Mouse (Mus musculus) spleen, postnatal 4 days (tissue): ENCODE data around the gene Pkn3.
A peak's percentile ranks its signal among the peaks of the same experiment; 100 is the strongest.

Source experiments
- DNase-seq, 2 experiments: peaks; one replicate each; pipeline ENCODE4 v3.0.0; 2022; ENCODE audit warnings: low spot score in 2 of 2

The Pkn3 gene

DNA sequence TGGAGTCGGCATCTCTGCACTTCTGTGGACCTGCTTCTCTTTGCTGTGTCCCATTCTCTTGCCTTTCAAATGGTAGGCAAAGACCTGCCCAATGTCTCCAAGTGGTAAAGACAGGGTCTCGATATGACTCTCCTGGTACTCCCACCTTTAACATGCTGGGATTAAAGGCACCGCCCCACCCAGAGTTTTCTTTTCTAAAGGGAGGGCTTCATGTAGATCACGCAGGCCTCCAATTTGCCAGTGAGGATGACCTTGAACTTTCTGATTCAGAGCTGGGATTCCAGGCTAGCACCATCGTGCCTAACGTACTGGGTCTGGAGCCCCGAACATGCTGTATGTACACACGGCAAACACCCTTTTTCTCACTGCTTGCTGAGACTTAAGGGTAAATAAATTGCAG lies 14.2 kb upstream of the Pkn3 start:
- no peak for DNase-seq

DNA sequence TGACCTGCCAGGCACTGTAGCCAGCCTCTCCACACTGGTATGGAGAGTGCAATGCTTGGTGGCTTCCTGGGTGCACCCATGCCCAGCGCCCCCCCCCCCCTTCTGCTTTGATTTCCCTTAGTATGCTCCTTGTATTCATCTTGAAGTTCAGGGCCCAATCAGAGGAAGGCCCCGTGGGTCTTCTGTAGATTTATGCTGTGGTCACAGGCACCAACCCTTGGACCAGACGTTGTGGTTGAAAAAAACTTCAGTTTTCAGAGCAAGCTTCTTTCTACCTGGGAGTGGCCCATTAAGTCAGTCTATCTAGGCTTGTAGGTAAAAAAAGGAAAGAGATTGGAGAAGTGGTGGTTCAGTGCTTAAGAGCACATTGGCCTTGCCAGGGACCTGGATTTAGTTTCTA lies 13.7 kb upstream of the Pkn3 start:
- no peak for DNase-seq

DNA sequence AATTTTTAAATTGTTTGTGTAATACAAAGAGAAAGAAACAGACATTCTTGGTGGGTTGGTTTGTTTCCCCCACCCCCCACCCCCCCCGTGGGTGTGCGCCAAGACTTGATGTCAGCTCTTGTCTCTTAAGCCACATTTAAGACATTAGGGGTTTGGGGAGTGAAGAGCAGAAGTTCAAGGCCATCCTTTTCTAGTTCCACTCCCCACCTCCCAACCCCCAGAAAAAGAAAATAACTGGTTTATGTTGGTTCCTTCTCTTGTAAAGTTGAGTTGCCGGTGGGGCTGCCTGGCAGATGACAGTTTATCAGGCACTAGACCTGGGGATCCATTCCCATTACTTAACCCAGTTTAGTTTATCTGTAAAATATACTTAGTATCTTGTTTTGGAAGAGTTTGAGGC lies 13.2 kb upstream of the Pkn3 start:
- no peak for DNase-seq

DNA sequence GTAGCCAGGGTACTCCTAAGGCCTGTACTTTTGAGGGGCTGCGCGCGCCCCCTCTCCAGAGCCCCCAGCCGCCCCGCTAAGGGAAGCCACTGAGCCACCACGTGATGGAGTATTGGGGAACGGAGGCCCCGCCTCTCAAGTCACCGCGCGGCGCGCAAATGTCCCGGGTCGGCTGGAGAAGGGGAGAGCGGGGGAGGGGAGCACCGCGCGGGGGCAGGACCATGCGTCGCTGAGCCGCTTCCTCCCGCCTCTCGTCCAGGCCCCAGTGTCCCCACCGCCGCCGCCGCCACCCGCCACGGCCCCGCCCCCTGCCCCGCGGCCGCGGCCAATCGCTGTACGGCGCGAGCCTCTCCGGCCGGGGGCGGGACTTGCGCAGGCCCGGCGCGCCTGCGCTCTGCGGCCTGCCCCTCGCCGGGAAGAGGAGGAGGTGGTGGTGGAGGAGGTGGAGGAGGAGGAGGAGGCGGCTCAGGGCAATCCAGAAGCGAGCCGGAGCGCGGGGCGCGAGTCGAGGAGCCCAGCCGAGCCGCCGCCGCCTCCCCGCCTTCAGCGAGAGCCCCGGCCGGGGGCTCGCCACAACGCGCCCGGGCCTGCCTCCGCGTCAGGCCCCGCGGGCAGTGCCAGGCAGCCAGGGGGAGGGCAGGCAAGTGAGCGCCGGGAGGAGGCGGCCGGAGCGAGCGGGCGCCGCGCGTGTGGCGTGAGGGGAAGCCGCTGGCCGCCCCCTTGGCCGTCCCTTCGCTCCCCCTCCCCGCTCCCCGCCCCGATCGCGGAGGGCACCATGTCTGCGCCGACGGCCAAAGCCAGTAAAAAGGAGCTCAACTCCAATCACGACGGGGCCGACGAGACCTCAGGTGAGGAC lies 11.2 kb upstream of the Pkn3 start:
- peak; percentile 96 to 97 for DNase-seq

DNA sequence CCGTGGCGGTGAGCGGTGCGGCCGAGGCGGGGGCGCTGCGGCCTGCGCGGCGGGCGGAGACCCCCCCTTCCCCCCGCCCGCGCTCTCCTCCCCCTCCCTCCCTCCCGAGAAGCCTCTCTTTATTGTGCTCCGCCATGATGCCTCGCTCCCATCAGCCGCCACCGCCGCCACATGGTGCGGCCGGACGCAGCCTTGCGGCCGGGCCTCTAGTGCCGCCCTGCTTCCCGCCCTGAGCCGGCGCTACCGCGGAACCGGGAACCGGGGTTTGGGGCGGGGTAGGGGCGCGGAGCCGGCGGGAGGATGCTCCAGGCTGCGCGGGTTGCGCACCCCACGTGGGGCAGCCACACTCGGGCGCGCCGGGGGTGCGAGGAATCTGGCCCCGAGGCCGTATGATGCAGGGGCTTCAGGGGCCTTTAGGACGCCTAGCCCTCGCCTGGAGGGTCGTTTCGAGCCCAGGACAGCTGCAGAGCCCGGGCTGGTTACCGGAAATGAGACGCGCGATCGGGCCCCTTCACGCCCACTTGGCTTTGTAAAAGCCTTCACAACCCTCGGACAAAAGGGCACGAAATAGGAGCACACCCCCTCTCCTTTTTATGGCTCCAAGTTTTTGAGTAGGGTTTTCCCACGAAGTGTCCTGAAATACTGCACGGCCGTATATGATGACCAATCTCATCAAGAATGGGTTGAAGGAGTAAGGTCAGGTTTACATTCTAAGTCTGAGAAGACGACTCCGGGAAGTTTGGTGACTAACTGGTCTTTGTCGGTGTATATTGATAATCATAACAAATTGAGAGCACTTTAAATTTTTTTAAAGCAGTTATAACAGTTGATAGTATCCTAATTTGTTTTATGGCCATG lies 10.2 kb upstream of the Pkn3 start:
- peak; percentile 44 to 78 for DNase-seq

DNA sequence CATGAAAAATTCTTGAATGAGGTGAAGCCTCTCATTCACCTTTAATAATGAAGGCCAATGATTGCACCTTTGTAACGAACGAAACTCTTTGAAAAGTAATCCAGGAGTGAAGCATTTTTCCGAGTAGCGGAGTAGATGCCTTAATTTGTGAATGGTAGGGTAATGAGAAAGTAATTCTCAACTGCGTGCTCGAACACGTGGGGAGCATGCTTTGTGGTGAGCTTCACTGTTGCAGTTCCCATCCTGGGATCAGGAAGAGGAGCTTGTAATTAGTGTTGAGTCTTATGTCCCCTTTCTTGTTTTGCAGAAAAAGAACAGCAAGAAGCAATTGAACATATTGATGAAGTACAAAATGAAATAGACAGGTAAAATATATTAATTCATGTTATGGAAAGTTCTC lies 9.5 kb upstream of the Pkn3 start:
- no peak for DNase-seq

DNA sequence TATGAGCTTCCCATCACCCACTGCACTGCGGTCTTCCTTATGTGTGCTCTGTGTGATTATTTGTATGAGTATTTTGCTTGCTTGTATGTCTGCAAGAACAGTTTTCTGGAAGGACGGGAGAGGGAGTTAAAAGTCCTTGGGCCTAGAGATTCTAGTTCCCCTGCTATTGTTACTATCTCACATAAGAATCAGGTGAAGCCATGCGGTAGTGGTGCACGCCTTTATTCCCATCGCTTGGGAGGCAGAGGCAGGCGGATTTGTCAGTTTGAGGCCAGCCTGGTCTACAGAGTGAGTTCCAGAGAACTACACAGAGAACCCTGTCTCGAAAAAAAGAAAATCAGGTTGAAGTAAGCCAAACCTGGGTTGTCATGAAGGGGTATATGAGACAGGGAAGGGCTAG lies 4.6 kb upstream of the Pkn3 start:
- DNase-seq, result no peak

DNA sequence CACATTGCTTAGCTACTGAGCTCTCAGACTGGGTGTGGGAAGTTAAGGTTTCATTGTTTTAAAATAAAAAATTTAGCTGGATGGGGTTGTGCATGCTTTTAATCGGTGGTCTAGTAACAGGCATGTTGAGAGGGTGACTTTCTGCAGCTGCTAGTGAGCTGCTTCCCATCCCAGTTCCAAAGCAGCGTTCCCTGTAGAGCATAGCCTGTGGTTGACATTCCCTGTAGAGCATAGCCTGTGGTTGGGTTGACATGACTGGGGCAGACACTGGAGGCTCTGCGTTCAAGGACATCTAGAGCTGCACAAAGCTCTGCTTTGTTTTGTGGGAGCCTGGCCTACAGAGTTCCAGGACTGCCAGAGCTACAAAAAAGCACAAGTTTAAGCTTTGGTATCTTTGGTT lies 4.2 kb upstream of the Pkn3 start:
- DNase-seq, result no peak

DNA sequence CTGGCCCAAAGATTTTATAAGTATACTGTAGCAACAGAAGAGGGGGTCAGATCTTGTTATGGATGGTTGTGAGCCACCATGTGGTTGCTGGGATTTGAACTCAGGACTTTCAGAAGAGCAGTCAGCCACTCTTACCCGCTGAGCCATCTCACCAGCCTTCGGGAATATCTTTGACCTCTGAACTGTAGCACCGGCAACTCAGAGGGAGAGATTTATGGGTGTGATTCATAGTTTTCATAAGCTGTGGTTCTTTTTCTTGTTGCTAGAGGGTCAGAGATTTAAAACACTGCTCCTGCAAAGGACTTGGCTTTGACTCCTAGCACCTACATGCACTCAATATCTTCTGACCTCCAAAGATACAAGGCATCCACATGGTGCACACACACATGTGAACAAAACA lies 1.9 kb upstream of the Pkn3 start:
- DNase-seq, result no peak

DNA sequence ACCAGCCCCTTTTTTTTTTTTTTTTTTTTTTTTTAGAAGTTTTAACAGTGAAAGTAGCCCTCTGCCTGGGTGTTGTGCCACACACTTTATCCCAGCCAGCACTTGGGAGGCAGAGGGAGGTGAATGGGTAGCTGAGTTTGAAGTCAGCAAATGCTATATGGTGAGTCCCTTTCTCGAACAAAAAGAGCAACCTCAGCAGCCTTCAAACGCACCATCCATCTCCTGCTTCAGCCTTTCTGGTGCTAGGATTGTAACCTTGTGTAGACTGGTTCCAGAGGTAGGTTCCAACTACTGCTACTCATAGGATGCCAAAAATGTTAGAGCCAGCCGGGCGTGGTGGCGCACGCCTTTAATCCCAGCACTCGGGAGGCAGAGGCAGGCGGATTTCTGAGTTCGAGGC lies 1.0 kb upstream of the Pkn3 start:
- no peak for DNase-seq

DNA sequence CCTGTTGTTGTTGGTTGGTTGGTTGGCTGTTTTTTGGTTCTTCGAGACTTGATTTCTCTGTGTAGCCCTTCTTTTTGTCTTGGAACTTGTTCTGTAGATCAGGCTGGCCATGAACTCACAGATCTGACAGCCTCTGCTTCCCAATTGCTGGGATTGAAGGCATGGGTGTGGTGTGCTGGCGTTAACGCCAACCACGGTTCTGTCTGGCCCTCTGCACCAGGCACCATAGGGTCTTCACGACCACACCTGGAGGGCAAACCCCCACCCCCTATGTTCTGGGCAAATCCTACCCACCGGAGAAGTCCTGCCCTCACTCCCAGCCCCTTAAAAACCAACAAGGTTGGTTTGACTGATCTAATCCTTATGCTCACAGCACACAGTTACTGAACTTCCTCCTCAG lies 525 bp upstream of the Pkn3 start:
- no peak for DNase-seq

DNA sequence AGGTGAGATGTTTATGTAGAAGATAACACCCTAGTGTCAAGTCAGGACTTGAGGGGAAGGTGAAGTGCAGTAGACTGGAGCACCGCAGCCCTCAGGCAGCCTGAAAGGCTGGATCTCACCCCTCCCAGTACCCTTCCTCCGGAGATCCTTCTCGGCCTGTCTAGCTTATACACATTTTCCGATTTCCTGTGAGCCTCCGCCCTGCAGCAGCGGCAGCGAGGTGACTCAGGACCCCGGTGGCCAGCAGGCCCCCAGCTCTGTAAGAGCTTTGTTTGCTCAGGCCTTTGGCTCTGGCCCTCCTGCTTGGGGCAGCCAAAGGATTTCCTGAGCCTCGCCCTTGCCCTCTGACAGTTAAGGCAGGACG lies 847 bp downstream of the Pkn3 start:
- DNase-seq, result no peak

DNA sequence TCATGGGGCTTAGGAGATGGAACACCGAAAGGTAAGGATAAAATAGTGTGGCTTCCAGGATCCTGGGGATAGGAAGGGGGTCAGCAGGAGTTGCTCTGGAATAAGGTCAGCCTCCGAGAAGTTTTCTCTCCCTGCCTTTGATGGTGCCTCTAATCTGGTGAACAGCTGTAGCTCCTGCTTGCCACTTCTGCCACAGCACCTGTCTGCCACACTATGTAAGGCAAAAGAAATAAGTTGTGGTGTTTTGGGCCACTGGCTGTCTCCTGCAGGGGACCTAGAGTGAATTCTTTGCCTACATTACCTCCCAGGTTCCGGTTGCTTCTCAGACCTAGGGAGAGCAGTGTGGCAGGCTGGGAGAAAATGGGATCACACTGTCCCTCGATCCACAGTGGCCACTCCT lies 1.3 kb downstream of the Pkn3 start:
- no peak for DNase-seq

DNA sequence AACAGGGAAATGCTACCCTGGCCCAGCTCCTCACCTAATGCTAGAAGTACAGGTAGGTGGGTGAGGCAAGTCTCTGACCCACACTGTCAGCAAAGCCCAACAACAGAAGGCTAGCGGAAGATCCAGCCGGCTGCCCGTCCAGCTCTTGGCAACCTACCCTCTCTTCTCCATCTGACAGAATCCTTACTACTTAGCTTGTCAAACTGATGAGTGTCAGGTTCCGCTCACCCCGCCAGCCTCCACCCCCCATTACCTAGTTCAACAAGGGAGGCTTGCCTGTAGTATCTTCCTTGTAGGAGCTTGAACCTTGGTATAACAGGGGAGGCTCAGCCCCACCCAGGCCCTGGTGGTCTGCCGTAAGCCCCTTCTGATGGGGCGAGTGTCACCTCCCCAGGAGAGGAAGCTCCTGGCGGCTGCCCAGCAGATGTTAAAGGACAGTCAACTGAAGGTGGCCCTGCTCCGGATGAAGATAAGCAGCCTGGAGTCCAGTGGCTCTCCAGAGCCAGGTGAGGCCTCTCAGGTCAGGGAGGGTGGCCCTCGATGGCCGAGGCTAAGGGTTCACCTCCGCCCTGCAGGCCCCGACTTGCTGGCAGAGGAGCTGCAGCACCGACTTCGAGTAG lies 2.8 kb downstream of the Pkn3 start:
- DNase-seq, result no peak

DNA sequence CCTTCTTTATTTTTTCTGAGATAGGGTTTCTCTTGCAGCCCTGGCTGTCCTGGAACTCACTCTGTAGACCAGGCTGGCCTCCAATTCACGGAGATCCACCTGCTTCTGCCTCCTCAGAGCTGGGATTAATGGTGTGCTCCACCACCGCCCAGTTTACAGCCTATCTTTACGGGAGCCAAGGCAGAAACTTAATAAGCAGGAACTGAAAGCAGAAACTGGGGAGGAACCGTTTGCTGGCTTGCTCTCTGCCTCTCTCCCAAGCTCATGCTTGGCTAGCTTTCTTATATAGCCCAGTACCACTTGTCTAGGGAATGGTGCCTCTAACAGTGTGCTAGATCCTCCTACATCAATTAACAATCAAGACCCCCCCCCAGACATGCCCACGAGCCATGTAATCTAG lies 6.6 kb downstream of the Pkn3 start:
- peak in 1 of 2 experiments; percentile 30 for DNase-seq

DNA sequence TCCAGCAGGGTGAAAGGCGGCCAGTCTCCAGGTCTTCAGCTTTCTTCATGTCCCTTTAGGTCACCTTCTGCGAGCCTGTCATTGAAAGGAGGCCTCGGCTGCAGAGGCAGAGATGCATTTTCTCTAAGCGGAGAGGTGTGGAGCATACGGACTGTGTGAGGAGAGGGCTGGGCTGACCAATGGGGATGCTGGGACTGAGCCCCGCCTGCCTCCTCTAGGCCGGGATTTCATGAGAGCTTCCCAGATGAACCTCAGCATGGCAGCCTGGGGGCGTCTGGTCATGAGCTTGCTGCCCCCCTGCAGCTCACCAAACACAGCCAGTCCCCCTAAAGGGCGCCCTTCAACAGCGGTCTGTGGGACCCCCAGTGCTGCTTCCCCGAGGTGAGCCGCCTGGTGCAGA lies 7.1 kb downstream of the Pkn3 start:
- DNase-seq, result peak in 1 of 2 experiments; percentile 12

DNA sequence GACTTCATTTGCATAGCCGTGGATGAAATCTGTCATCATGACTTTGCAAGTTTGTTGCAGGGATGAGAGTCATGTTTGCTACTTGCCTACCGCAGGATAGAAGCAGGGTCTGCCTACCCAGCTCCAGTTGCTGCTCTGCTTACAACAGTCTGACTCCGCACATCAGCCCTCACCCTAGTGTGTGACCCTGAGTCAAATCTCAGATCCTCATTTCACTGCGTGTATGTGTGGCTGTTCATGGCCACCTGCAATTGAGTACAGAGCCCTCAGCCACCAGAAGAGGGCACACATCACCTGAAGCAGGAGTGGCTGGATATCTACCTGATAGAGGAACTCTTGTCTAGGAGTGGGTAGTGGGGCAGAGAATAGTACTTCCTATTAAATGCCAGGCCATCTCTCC lies 9.8 kb downstream of the Pkn3 start:
- DNase-seq, result no peak

DNA sequence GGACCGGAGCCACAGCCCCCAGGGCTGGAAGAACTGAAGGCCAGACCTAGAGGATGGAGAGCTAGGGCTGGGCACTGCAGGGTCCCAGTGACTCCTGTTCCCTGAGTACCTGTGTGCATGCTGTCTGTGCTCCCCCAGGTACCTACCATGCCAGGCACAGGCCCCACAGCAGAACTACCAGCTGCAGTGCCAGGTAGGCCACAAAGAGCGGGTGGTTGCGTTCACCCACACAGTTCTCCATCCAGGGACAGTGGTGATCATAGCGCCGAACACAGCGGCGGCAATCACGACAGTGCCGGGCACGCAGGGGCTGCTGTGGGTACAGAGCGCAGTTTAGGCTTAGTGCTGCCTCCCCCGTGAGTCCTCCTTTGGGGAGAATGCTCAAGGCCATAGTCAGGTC lies 14.0 kb downstream of the Pkn3 start:
- no peak for DNase-seq

DNA sequence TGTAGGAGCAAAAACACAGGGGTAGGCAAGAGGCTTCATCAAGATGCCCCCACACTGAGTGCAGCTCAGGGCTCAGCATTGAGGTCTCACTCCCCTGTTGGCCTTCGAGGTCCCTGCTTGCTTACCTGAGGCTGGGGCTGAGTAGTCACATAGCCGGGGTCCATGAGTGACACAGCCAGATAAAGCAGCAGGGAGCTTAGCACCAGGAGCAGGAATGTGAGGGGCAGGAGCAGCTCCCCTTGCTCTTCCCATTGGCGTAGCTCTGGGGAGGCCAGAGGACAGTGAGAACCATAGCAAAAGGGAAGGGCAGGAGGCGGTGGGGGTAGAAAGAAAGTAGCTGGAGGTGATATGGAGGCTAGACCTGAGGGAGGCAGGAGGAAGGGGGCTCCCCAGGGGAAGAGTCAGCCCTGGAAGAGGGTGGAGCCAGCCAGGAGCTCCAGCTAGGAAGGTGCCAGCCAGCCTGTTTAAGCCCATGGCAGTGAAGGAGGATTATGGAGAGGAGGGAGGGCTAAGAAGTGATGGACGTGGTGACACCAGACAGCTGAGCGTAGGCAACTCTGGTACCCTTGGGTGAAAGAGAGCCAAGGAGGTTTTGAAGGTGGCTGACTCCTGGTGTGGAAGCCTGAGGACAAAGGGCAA lies 14.9 kb downstream of the Pkn3 start:
- no peak for DNase-seq

DNA sequence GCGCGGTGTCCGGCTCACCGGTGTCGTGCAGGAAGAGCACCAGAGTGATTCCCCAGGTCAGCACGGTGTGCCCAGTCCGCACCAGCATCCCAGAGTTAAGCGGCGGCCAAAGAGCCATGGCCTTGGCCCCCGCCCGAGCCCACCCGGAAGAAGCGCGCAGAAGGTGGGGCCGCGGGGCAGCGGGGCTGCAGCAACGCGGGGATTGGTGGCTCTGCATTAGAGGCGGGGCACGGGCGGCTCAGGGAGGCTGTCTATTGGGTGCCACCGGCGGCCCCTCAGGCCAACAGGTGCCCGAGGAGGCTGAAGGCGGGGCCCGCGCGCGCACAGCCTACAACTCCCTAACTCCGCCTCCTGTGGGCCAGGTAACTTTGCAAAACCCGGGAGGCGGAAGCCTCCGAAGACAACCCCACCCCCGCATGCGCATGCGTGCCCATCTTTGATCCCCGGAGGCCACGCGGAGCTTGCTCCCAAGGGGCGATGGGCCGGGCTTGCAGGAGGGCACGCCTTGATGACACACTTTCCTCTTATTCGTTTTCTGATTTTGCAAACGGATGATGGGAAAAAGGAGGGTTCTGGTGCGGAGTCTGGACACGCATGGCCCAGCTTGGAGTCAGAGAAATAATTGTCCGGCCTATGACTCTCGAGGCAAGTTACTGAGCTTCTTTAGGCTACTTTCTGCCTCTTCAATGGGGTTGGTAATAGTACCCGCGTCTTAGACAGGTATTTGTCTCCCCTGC lies 16.2 kb downstream of the Pkn3 start, which contains the start of gene Zdhhc12:
Gene Zdhhc12 (minus strand): TSS at position 178 of the 737 bp plus-strand sequence.
- peak; percentile 96 for DNase-seq

DNA sequence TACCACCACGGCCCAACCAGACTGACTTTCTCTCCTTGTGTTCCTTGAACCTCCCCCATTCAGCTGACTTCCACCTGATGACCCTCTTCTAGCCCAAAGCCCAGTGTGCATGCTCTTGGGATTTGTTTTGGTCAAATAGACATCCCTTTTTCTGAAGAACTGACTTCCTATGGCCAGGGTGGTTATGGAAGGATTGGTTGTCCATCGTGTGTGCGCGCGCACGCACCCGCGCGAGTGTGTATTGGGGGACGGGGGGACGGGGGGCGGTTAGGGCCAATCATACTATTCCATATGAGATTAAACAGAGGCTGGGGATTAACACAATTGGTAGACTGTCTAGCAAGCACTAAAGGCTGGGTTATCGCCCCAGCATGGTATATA lies 16.7 kb downstream of the Pkn3 start:
- peak in 1 of 2 experiments; percentile 23 for DNase-seq
